Mouse (Mus musculus): ENCODE results near the gene Tmem161b.
"Not testable (repeated sequence)": the region's sequence is repeated elsewhere in the genome, so short reads cannot be mapped to it uniquely, and the experiment has no call there.

Tmem161b gene

GRCm38 (mm10) chr13:84251295-84251694, 29.2 kb downstream of the Tmem161b start:
- TF ChIP-seq POU5F1 (IDR thresholded peaks at IDR 0.05; ENCODE audit: borderline replicate concordance, low read length), result no peak
- no peak for TF ChIP-seq NANOG (IDR thresholded peaks at IDR 0.05; ENCODE audit: borderline replicate concordance, low read length)
- no peak for TF ChIP-seq CTCF (conservative IDR thresholded peaks at IDR 0.05; ENCODE audit: low read length)
- no peak overlapping the region for H3K4me3 ChIP-seq (replicated peaks; ENCODE audit: low read length)
- H3K4me1 ChIP-seq (replicated peaks; ENCODE audit: low read depth, low read length), result no peaks in the 10 kb centered on the region
- peaks cover 13% of the 10 kb centered on the region for H3K36me3 ChIP-seq (ENCODE audit: insufficient read depth, low read length)
- peaks cover 21% of the 10 kb centered on the region for H3K9me3 ChIP-seq (ENCODE audit: low read length)
- no peaks in the 10 kb centered on the region for H3K27me3 ChIP-seq (ENCODE audit: insufficient read depth, low read length)

GRCm38 (mm10) chr13:84255047-84255446, 33.0 kb downstream of the Tmem161b start:
- H3K27me3 ChIP-seq (ENCODE audit: insufficient read depth, low read length), result no peaks in the 10 kb centered on the region
- no peak for TF ChIP-seq NANOG (IDR thresholded peaks at IDR 0.05; ENCODE audit: borderline replicate concordance, low read length)

GRCm38 (mm10) chr13:84264418-84264817, 42.3 kb downstream of the Tmem161b start:
- not testable (repeated sequence) for H3K4me3 ChIP-seq (replicated peaks; ENCODE audit: low read length); H3K27me3 ChIP-seq (ENCODE audit: insufficient read depth, low read length)

More at GRCm38 (mm10) chr13:84255047-84255446, 33.0 kb downstream of the Tmem161b start:
- H3K4me1 ChIP-seq (replicated peaks; ENCODE audit: low read depth, low read length), result no peaks in the 10 kb centered on the region
- no peaks in the 10 kb centered on the region for H3K9me3 ChIP-seq (ENCODE audit: low read length)
- H3K36me3 ChIP-seq (ENCODE audit: insufficient read depth, low read length), result peaks cover 15% of the 10 kb centered on the region
- no peak overlapping the region for H3K4me3 ChIP-seq (replicated peaks; ENCODE audit: low read length)

GRCm38 (mm10) chr13:84276246-84276645, 54.1 kb downstream of the Tmem161b start:
- Histone ChIP-seq H3K4me1 (replicated peaks; ENCODE audit: low read depth, low read length) (0 out of 2 replicates have a peak, but pooled peaks cover 2% of the 10 kb centered on the region), H3K9me3 (ENCODE audit: low read length) (no peaks in the 10 kb centered on the region), H3K36me3 (ENCODE audit: insufficient read depth, low read length) (peaks cover 18% of the 10 kb centered on the region), H3K4me3 (replicated peaks; ENCODE audit: low read length) (no peak overlapping the region), H3K27me3 (ENCODE audit: insufficient read depth, low read length) (no peaks in the 10 kb centered on the region)
- no peak for TF ChIP-seq NANOG (IDR thresholded peaks at IDR 0.05; ENCODE audit: borderline replicate concordance, low read length)
- TF ChIP-seq POU5F1 (IDR thresholded peaks at IDR 0.05; ENCODE audit: borderline replicate concordance, low read length), result no peak
- no peak for TF ChIP-seq CTCF (conservative IDR thresholded peaks at IDR 0.05; ENCODE audit: low read length)

More at GRCm38 (mm10) chr13:84264418-84264817, 42.3 kb downstream of the Tmem161b start:
- not testable (repeated sequence) for H3K4me1 ChIP-seq (replicated peaks; ENCODE audit: low read depth, low read length)
- peaks cover 64% of the 10 kb centered on the region for H3K36me3 ChIP-seq (ENCODE audit: insufficient read depth, low read length)
- peaks cover 26% of the 10 kb centered on the region for H3K9me3 ChIP-seq (ENCODE audit: low read length)

GRCm38 (mm10) chr13:84280352-84280751, 58.3 kb downstream of the Tmem161b start:
- no peaks in the 10 kb centered on the region for H3K27me3 ChIP-seq (ENCODE audit: insufficient read depth, low read length)
- H3K4me1 ChIP-seq (replicated peaks; ENCODE audit: low read depth, low read length), result peaks cover 7% of the 10 kb centered on the region
- no peak for TF ChIP-seq POU5F1 (IDR thresholded peaks at IDR 0.05; ENCODE audit: borderline replicate concordance, low read length)
- H3K4me3 ChIP-seq (replicated peaks; ENCODE audit: low read length), result no peak overlapping the region
- peaks cover 13% of the 10 kb centered on the region for H3K36me3 ChIP-seq (ENCODE audit: insufficient read depth, low read length)
- H3K9me3 ChIP-seq (ENCODE audit: low read length), result no peaks in the 10 kb centered on the region

GRCm38 (mm10) chr13:84282966-84283365, 60.9 kb downstream of the Tmem161b start:
- Histone ChIP-seq H3K4me1 (replicated peaks; ENCODE audit: low read depth, low read length) (peaks cover 13% of the 10 kb centered on the region), H3K36me3 (ENCODE audit: insufficient read depth, low read length) (peaks cover 21% of the 10 kb centered on the region), H3K9me3 (ENCODE audit: low read length) (no peaks in the 10 kb centered on the region), H3K4me3 (replicated peaks; ENCODE audit: low read length) (no peak overlapping the region), H3K27me3 (ENCODE audit: insufficient read depth, low read length) (no peaks in the 10 kb centered on the region)
- TF ChIP-seq POU5F1 (IDR thresholded peaks at IDR 0.05; ENCODE audit: borderline replicate concordance, low read length) (no peak), CTCF (conservative IDR thresholded peaks at IDR 0.05; ENCODE audit: low read length) (no peak)

GRCm38 (mm10) chr13:84284764-84285558, 62.9 kb downstream of the Tmem161b start:
- Histone ChIP-seq H3K4me3 (replicated peaks; ENCODE audit: low read length) (no peak overlapping the region), H3K9me3 (ENCODE audit: low read length) (no peaks in the 10 kb centered on the region), H3K36me3 (ENCODE audit: insufficient read depth, low read length) (peaks cover 34% of the 10 kb centered on the region), H3K27me3 (ENCODE audit: insufficient read depth, low read length) (no peaks in the 10 kb centered on the region), H3K4me1 (replicated peaks; ENCODE audit: low read depth, low read length) (peaks cover 13% of the 10 kb centered on the region)
- TF ChIP-seq POU5F1 (IDR thresholded peaks at IDR 0.05; ENCODE audit: borderline replicate concordance, low read length), result no peak
- TF ChIP-seq CTCF (conservative IDR thresholded peaks at IDR 0.05; ENCODE audit: low read length), result no peak
- no peak for TF ChIP-seq NANOG (IDR thresholded peaks at IDR 0.05; ENCODE audit: borderline replicate concordance, low read length)

GRCm38 (mm10) chr13:84285559-84285945, 63.5 kb downstream of the Tmem161b start:
- Histone ChIP-seq H3K27me3 (ENCODE audit: insufficient read depth, low read length) (no peaks in the 10 kb centered on the region), H3K4me1 (replicated peaks; ENCODE audit: low read depth, low read length) (peaks cover 13% of the 10 kb centered on the region), H3K36me3 (ENCODE audit: insufficient read depth, low read length) (peaks cover 38% of the 10 kb centered on the region), H3K4me3 (replicated peaks; ENCODE audit: low read length) (no peak overlapping the region), H3K9me3 (ENCODE audit: low read length) (no peaks in the 10 kb centered on the region)
- TF ChIP-seq NANOG (IDR thresholded peaks at IDR 0.05; ENCODE audit: borderline replicate concordance, low read length), result no peak
- TF ChIP-seq POU5F1 (IDR thresholded peaks at IDR 0.05; ENCODE audit: borderline replicate concordance, low read length), result no peak
- TF ChIP-seq CTCF (conservative IDR thresholded peaks at IDR 0.05; ENCODE audit: low read length), result no peak

GRCm38 (mm10) chr13:84299445-84300053, 77.5 kb downstream of the Tmem161b start:
- Histone ChIP-seq H3K9me3 (ENCODE audit: low read length) (no peaks in the 10 kb centered on the region), H3K4me1 (replicated peaks; ENCODE audit: low read depth, low read length) (no peaks in the 10 kb centered on the region), H3K4me3 (replicated peaks; ENCODE audit: low read length) (no peak overlapping the region), H3K27me3 (ENCODE audit: insufficient read depth, low read length) (no peaks in the 10 kb centered on the region), H3K36me3 (ENCODE audit: insufficient read depth, low read length) (peaks cover 37% of the 10 kb centered on the region)
- TF ChIP-seq NANOG (IDR thresholded peaks at IDR 0.05; ENCODE audit: borderline replicate concordance, low read length) (no peak), POU5F1 (IDR thresholded peaks at IDR 0.05; ENCODE audit: borderline replicate concordance, low read length) (no peak), CTCF (conservative IDR thresholded peaks at IDR 0.05; ENCODE audit: low read length) (no peak)
